Mouse (Mus musculus): ENCODE measurements around the gene Gm20715. TPM values are rescaled to one million over a fixed set of nuclear protein-coding genes. Genes with fewer than 3 reads are reported as not detected.
"Not testable (repeated sequence)": the region's sequence is repeated elsewhere in the genome, so short reads cannot be mapped to it uniquely, and the experiment has no call there.

Gm20715 gene
- polyA plus RNA-seq, 2 experiments from 2014 or later: not detected

DNA sequence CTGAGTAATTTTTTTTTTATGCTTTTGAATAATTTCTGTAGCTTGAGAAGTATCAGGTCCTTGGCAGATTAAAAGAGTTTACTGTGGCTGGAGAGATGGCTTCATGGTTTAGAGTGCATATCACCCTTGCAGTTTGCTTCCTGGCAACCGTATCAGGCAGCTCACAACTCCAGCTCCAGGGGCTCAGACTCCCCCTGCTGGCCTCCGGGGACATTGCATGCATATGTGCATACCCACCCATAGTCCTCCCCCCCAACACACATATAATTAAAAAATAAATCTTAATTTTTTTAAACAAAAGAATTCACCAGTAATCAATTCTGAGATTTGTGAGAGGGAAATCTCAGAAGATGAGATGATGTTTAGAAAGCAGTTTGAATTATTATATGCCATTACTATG, 20.3 kb downstream of the Gm20715 start:
- no peak for ATAC-seq

DNA sequence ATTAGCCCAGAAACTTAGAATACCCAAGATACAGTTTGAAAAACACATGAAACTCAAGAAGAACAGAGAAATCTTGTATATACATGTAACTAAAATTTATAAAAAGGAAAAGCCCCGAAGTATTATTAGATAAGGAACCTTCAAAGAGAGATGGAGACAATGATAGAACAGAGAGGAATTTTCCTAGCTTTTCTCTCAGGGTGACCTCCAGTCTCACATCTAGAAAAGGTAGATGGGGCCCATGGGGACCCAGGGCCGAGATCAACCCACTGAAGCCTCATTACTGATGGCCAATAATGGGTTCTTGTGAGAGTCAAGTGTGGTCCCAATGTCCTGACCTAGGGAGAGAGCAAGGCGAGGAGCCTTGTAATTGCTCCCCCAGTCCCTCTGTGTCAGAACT, 28.3 kb downstream of the Gm20715 start, which contains the start of gene Olfr1344:
Gene Olfr1344 (plus strand): TSS at position 301 of the 400 bp plus-strand sequence.
- ATAC-seq: no peak

DNA sequence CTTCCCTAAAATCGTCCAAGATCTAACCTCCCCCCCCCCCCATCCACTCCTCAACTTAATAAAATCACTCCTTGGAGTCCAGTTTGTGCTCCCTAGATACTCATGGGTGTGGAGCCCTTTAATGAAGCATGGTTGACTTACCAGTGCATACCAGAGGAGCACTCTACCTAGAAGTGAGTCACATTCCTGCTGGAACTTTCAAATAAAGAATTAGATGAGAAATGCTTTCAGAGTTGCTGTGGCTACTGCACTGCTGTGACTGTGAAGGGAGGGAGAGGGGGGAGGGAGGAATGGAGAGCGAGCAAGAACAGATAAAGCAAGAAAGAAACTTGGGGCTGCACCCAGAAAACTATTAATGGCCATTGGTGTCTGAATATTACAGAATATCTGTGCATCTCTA, 31.1 kb downstream of the Gm20715 start:
- ATAC-seq: no peak

DNA sequence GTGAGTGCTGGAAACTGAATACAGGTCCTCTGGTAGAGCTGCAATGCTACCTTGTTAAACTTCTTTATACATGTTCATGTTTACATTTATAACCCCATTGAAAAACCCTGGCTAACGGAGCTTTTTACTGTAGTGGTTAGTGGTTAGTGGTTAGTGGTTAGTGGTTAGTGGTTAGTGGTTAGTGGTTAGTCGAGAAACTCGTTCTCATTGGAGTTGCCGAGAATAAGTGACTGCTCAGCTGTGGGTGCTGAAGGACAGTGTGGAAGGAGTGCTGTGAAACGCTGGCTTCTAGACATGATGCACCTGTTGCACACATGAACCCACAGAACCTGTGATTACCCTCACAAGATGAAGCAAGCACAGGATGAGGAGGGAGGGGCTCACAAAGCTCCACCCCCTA, 37.7 kb downstream of the Gm20715 start:
- no peak for ATAC-seq

DNA sequence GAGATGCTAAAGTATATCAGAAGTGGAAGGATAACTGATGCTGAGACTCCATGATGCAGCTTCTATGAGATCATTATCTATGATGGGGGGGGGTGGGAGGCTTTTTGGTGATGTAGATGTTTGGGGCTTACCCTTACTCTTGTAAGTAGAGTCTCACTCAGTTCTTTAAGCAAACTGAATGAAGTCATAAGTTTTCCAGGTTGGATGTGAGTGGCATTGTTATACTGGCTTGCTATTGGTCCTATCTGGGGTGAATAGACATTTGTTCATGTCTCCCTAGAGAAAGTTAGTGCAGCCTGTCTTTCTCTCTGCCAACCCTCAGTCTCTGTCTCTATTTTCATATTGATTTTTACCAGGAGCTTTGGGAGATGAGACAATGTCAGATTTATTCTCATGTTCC, 45.8 kb downstream of the Gm20715 start, which contains the start of gene Olfr1336:
Gene Olfr1336 (plus strand): TSS at position 301 of the 400 bp plus-strand sequence.
- ATAC-seq: no peak

DNA sequence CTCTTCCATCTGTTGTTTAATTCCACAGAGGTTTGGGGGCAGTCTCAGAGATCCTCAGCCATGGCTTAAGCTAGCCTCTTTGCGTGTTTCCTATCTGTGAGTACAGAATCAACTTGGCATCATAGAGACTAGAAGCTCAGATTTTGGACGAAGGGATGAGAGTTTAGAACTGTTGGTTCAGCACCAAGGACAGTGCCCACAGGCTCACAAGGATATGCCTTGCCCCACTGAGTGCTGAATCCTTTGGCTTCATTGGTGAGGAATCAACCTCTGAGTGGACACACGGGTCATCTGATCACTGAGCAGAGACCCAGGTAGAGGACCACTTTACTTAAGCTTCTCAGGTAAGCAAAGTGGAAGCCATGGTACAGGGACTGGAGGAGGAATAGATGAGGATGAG, 46.3 kb downstream of the Gm20715 start:
- no peak for ATAC-seq

DNA sequence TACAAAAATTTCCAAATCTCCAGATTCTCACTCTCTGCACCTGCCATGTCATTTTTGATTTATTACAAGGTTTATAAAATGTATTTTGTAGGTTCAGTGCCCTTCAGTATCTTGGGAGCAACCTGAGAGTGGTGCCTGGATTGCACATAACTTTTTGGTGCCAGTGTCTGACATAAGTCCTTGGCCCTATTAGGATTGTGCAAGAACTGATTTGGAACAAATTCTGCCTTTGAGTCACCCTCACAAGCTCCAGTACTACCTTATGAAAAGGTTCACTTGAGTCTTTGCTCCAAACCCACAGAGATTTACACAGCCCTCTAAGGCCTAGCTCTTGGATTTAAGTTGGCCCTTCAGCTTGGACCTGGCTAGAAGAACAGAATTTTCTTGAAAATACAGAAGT, 56.9 kb downstream of the Gm20715 start, which contains the start of gene Olfr1346:
Gene Olfr1346 (plus strand): TSS at position 151 of the 400 bp plus-strand sequence.
- no peak for ATAC-seq

DNA sequence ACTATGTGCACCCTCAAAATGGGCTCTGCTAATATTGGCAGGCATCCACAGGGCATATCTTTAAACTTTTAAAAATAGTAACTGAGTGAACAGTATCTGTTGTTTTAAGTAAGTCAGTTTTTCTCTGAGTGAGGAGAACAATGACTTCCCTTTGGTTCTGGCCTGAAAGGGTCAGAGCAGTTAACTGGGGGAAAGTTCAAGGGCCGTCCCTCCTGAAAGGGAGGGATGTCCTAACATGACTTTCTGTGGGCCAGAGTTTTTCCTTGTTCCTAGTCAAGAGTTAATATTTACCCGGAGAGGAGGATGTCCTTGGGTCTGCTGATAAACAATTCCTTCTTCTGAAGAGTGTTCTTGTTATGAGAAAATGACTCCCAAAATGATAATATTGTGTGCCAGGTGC, 67.6 kb downstream of the Gm20715 start:
- ATAC-seq: not testable (repeated sequence)

DNA sequence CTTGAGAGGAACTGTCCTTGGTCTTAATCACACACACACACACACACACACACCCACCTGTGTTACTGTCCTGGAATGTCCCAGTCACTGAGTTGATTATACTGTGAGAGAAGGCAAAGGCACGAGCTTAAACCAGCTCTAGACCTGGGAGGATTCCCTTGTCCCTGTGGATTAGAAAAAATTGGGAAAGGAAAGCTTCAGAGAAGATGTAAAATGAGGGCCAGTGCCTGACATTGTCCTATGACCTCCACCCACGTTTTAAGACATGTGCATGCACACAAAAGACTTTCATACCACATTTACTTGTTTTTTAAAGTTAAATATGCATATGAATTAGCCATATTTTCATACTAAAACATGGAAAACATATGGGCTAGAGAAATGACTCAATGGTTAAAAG, 76.8 kb downstream of the Gm20715 start, which contains the start of gene Olfr5:
Gene Olfr5 (minus strand): TSS at position 101 of the 400 bp plus-strand sequence.
- ATAC-seq: no peak

Other genes with a start within 250 kb of the Gm20715 start
- gene Zfp444, start 238.1 kb upstream of the Gm20715 start, polyA plus RNA-seq (2017; shearing (Covaris generic)): 1 to 10 TPM; 9.2 to 9.6 TPM
- not detected for gene Galp, start 213.2 kb upstream of the Gm20715 start, polyA plus RNA-seq (2017; shearing (Covaris generic))
- not detected for gene Zscan5b, start 188.0 kb upstream of the Gm20715 start, polyA plus RNA-seq (2017; shearing (Covaris generic))
- not detected for gene Epp13, start 157.6 kb upstream of the Gm20715 start, polyA plus RNA-seq (2017; shearing (Covaris generic))
- 1 to 10 TPM; 4.1 to 4.6 TPM for gene Zfp667, start 123.7 kb upstream of the Gm20715 start, polyA plus RNA-seq (2017; shearing (Covaris generic))
- gene Zfp583, start 79.0 kb upstream of the Gm20715 start, polyA plus RNA-seq (2017; shearing (Covaris generic)): 1 to 10 TPM in 1 of 2 experiments, not detected in 1; 1.1 TPM
- gene Gm3854, start 66.5 kb upstream of the Gm20715 start, polyA plus RNA-seq (2017; shearing (Covaris generic)): under 1 TPM; 0.24 to 0.31 TPM
- 1 to 10 TPM; 1.8 to 2.4 TPM for gene Zfp78, start 47.0 kb upstream of the Gm20715 start, polyA plus RNA-seq (2017; shearing (Covaris generic))
- 1 to 10 TPM; 1.9 to 5.9 TPM for gene Zfp28, start 27.0 kb upstream of the Gm20715 start, polyA plus RNA-seq (2017; shearing (Covaris generic))
- gene Smim17, start 11.6 kb upstream of the Gm20715 start, polyA plus RNA-seq (2017; shearing (Covaris generic)): not detected
- not detected for gene Olfr1344, start 28.4 kb downstream of the Gm20715 start, polyA plus RNA-seq (2017; shearing (Covaris generic))
- gene Olfr1336, start 45.9 kb downstream of the Gm20715 start, polyA plus RNA-seq (2017; shearing (Covaris generic)): under 1 TPM in 1 of 2 experiments, not detected in 1; 0.11 TPM
- gene Olfr1346, start 56.8 kb downstream of the Gm20715 start, polyA plus RNA-seq (2017; shearing (Covaris generic)): not detected
- gene Olfr5, start 76.7 kb downstream of the Gm20715 start, polyA plus RNA-seq (2017; shearing (Covaris generic)): not detected
- gene Olfr1347, start 89.5 kb downstream of the Gm20715 start, polyA plus RNA-seq (2017; shearing (Covaris generic)): not detected
- under 1 TPM in 1 of 2 experiments, not detected in 1; 0.95 TPM for gene Olfr1348, start 98.5 kb downstream of the Gm20715 start, polyA plus RNA-seq (2017; shearing (Covaris generic))
- not detected for gene Olfr1349, start 112.7 kb downstream of the Gm20715 start, polyA plus RNA-seq (2017; shearing (Covaris generic))
- gene Olfr1350, start 154.6 kb downstream of the Gm20715 start, polyA plus RNA-seq (2017; shearing (Covaris generic)): not detected

Measured in activated CD4-positive, CD25-positive, alpha-beta regulatory T cell, adult 4 months (primary cell).